Mouse (Mus musculus) ovary, postnatal 10 days (tissue): ENCODE data around the gene Stbd1.

ENCODE experiments used
- DNase-seq: peaks from one replicate; pipeline ENCODE4 v3.0.0; 2022; ENCODE audit warnings: low spot score

Stbd1 gene

DNA sequence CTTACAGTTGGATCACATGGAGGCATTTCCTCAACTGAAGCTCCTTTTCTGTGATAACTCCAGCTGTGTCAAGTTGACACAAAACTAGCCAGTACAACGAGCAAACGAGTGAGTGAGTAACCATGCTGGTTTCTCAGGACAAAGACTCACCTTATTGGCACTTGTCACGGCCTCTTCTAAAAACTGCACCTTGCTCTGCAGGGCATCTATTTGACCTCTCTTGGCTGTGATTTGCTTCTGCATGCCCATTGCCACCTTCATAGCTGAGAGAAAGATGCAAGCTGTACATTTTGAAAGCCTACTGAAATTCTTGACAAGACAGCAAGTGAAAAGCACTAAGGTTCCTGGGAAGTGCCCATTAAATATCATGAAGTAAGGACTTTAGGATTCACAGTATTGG, 38.0 kb downstream of the Stbd1 start:
- no peak for DNase-seq
